Mouse (Mus musculus) WW6 (cell line): ENCODE data around the gene Vezt.

Experiments used
- DNase-seq: peaks from one replicate; pipeline ENCODE4 v3.0.0-alpha.2; 2013; ENCODE audit warnings: low read depth, low spot score

Vezt gene

GRCm38 (mm10) chr10:94037596-94037995 is 2.0 kb upstream of the Vezt start:
- DNase-seq, result no peak

- DNase-seq, result no peak
These were observed 1.6 kb upstream of the Vezt start for GRCm38 (mm10) chr10:94037196-94037595.

- DNase-seq, result peak; percentile 13
These were observed 750 bp upstream of the Vezt start for GRCm38 (mm10) chr10:94036375-94036758.

GRCm38 (mm10) chr10:94034876-94035657 is 550 bp downstream of the Vezt start:
- DNase-seq, result peak; percentile 26

GRCm38 (mm10) chr10:94031164-94031563 is 4.5 kb downstream of the Vezt start:
- DNase-seq, result no peak

- DNase-seq, result no peak
These were observed 7.1 kb downstream of the Vezt start for GRCm38 (mm10) chr10:94028493-94028892.

GRCm38 (mm10) chr10:94025079-94025478 is 10.5 kb downstream of the Vezt start:
- DNase-seq, result no peak

- no peak for DNase-seq
These were observed 14.6 kb downstream of the Vezt start for GRCm38 (mm10) chr10:94021059-94021458.

- peak; percentile 4 for DNase-seq
These were observed 15.0 kb downstream of the Vezt start for GRCm38 (mm10) chr10:94020587-94020986.

GRCm38 (mm10) chr10:94017455-94017854 is 18.2 kb downstream of the Vezt start:
- no peak for DNase-seq

- DNase-seq, result no peak
These were observed 21.4 kb downstream of the Vezt start for GRCm38 (mm10) chr10:94014200-94014599.

GRCm38 (mm10) chr10:94013196-94013595 is 22.4 kb downstream of the Vezt start:
- DNase-seq, result peak; percentile 20

GRCm38 (mm10) chr10:94011024-94011423 is 24.6 kb downstream of the Vezt start:
- no peak for DNase-seq

GRCm38 (mm10) chr10:94009991-94010679 is 25.5 kb downstream of the Vezt start:
- DNase-seq, result no peak

GRCm38 (mm10) chr10:94008356-94008755 is 27.3 kb downstream of the Vezt start:
- no peak for DNase-seq

GRCm38 (mm10) chr10:94000223-94000622 is 35.4 kb downstream of the Vezt start:
- no peak for DNase-seq

GRCm38 (mm10) chr10:93999357-93999756 is 36.3 kb downstream of the Vezt start:
- no peak for DNase-seq

GRCm38 (mm10) chr10:93995100-93995499 is 40.5 kb downstream of the Vezt start:
- DNase-seq, result no peak

GRCm38 (mm10) chr10:93994136-93994535 is 41.5 kb downstream of the Vezt start:
- DNase-seq, result no peak

GRCm38 (mm10) chr10:93985357-93985756 is 50.3 kb downstream of the Vezt start:
- DNase-seq, result no peak

GRCm38 (mm10) chr10:93969306-93969705 is 66.3 kb downstream of the Vezt start:
- DNase-seq, result no peak

GRCm38 (mm10) chr10:93967486-93967885 is 68.1 kb downstream of the Vezt start:
- no peak for DNase-seq

GRCm38 (mm10) chr10:93954023-93954422 is 81.6 kb downstream of the Vezt start:
- no peak for DNase-seq
